Mouse (Mus musculus) liver, embryonic 13.5 days (tissue): ENCODE data around the gene Pum2. TPM values are rescaled to one million over a fixed set of nuclear protein-coding genes. Genes with fewer than 3 reads are reported as not detected.
"Not testable (repeated sequence)": the region's sequence is repeated elsewhere in the genome, so short reads cannot be mapped to it uniquely, and the experiment has no call there.

Source experiments
- ATAC-seq: fragments of 200-750 bp; cut with Nextera tagmentation; 2 replicates; pipeline ENCODE4 v1.8.0; 2017; ENCODE audit warnings: low read depth, mild to moderate bottlenecking, moderate number of reproducible peaks, moderate library complexity
- DNase-seq: peaks from one replicate; pipeline ENCODE4 v3.0.0; 2022
- H3K27ac ChIP-seq: fragments of 300-500 bp; sonication (generic); 2 replicates; pipeline ENCODE4 v1.5.1; 2015; ENCODE audit warnings: moderate library complexity, mild to moderate bottlenecking, inconsistent platforms
- H3K27me3 ChIP-seq: fragments of 300-500 bp; sonication (generic); 2 replicates; pipeline ENCODE4 v1.6.1; 2015; ENCODE audit warnings: mild to moderate bottlenecking, inconsistent platforms
- H3K36me3 ChIP-seq: fragments of 300-500 bp; sonication (generic); 2 replicates; pipeline ENCODE4 v1.6.1; 2015; ENCODE audit warnings: mild to moderate bottlenecking, inconsistent platforms
- H3K4me1 ChIP-seq: fragments of 300-500 bp; sonication (generic); replicated peaks from 2 replicates; pipeline ENCODE4 v1.6.1; 2015; ENCODE audit warnings: inconsistent platforms
- H3K4me2 ChIP-seq: fragments of 300-500 bp; sonication (generic); 2 replicates; pipeline ENCODE4 v1.6.1; 2015; ENCODE audit warnings: inconsistent platforms, mild to moderate bottlenecking, moderate library complexity
- H3K4me3 ChIP-seq: fragments of 300-500 bp; sonication (generic); replicated peaks from 2 replicates; pipeline ENCODE4 v1.5.1; 2015; ENCODE audit warnings: mild to moderate bottlenecking, inconsistent platforms
- H3K9ac ChIP-seq: fragments of 300-500 bp; sonication (generic); 2 replicates; pipeline ENCODE4 v1.6.1; 2015; ENCODE audit warnings: mild to moderate bottlenecking, inconsistent platforms
- H3K9me3 ChIP-seq: fragments of 300-500 bp; sonication (generic); replicated peaks from 2 replicates; pipeline ENCODE4 v1.6.1; 2016; ENCODE audit warnings: inconsistent platforms
- WGBS: fragments of 180-500 bp; shearing (Covaris S2); methylation state at CpG from one replicate; pipeline ENCODE4 v1.1.7; 2015; ENCODE audit not compliant: insufficient replicate concordance; 5-methylcytosine and 5-hydroxymethylcytosine counted together
- polyA plus RNA-seq: library from polyadenylated mRNA; unstranded; fragments of >200 nt; fragmentation: Nextera tagmentation; extraction: Ambion mirVana; gene quantifications from 2 replicates; pipeline ENCODE4 v1.2.1, GENCODE M21; 2015

The Pum2 gene
- polyA plus RNA-seq, 1 experiment from 2014 or later = 18.0 TPM

DNA sequence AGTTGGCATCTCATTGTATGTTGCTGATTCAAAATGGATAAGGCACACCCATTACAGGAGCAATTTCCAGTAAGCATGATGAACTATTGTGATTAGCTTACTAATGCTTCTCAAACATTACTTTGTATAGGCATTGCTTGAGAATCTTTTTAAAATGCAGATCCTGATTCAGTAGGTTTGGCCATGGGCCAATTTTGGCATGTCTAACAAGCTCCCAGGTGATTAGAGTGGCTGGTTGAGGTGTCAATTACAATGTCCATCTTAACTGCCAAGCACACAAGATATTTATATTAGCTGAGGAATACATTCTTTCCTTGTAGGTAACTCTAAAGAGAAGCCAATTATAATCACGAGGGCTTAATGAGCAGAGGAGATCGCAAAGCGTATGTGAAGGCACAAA lies 4.1 kb upstream of the Pum2 start:
- H3K36me3 ChIP-seq = no peaks in the 10 kb centered on the region
- 77% methylated on average over 3 of the region's 3 CpGs for WGBS
- no peak overlapping the region for H3K27ac ChIP-seq
- no peak overlapping the region for H3K4me2 ChIP-seq
- no peak overlapping the region for H3K9ac ChIP-seq
- DNase-seq (no peak), ATAC-seq (no peak)
- no peaks in the 10 kb centered on the region for H3K27me3 ChIP-seq
- peaks cover 16% of the 10 kb centered on the region for H3K4me1 ChIP-seq
- H3K4me3 ChIP-seq = no peak overlapping the region
- no peaks in the 10 kb centered on the region for H3K9me3 ChIP-seq

DNA sequence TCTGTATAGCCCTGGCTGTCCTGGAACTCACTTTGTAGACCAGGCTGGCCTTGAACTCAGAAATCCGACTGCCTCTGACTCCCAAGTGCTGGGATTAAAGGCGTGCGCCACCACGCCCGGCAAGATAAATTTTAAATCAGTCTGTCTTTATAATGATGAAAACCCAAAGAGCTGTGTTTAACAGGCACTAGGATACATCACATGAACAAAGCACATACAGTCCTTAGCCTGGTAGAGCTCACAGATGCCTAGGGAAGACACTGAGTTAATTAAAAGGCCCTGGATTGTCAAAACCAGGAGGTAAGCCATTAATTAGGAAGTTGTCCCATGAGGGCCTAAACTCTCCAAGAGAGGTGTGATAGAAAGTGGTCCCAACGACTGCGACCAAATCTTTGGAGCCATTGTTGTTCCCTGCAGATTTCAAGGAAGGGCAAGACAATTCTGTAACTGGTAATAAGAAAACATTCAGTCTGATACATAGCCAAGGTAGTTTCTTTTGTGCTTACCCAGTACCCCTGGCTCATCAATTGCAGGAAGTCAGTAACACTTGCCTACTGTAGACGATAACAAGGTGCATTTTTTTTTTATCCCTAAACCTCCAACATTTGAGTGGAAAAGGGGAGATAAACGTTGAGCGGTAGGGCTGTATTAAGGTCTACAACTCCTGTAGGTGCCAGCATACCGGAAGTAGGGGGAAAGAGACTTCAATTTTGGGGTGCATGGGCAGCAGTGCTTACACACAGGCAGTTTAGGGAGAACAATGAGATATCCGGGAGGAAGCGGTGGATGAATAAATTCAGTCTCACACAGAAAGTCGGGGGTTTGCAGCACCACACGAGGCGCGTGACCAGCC lies 587 bp upstream of the Pum2 start:
- H3K9ac ChIP-seq = peak overlapping the region; percentile 99
- H3K27ac ChIP-seq = peak overlapping the region; percentile 77
- no peaks in the 10 kb centered on the region for H3K9me3 ChIP-seq
- 34% methylated on average over 17 of the region's 17 CpGs for WGBS
- peaks cover 2% of the 10 kb centered on the region; the same call in 1 of the 2 replicates for H3K36me3 ChIP-seq
- peak overlapping the region; percentile 80 for H3K4me2 ChIP-seq
- ATAC-seq (no peak; the same call in 1 of the 2 replicates), DNase-seq (no peak)
- no peaks in the 10 kb centered on the region for H3K27me3 ChIP-seq
- peak overlapping the region; percentile 91 for H3K4me3 ChIP-seq
- peaks cover 29% of the 10 kb centered on the region for H3K4me1 ChIP-seq

DNA sequence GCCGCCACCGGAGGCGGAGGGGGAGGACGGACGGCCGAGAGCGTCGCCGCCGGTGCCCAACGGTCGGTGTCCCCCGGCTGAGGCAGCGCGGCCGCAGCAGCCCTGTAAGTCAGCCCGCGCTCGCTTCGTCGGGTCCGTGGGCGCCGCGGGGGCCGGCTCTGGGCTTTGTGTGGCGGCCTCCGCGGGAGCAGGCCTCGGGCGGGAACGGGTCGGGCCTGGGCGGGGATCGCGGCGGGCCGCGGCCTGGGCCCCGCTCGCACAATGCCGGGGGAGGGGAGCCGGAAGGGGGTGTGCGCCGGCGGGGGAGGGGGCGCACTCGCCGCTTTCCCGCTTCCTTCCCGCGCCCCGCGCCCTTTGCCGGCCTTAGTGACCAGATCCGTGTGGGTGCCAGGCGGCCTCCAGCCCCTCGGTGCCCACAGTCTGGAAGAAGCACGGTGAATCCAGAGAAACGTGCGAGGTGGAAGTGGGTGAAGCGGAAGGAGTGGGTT lies 487 bp downstream of the Pum2 start:
- ATAC-seq (peak; percentile 72), DNase-seq (peak; percentile 40)
- H3K4me2 ChIP-seq = peak overlapping the region; percentile 86

DNA sequence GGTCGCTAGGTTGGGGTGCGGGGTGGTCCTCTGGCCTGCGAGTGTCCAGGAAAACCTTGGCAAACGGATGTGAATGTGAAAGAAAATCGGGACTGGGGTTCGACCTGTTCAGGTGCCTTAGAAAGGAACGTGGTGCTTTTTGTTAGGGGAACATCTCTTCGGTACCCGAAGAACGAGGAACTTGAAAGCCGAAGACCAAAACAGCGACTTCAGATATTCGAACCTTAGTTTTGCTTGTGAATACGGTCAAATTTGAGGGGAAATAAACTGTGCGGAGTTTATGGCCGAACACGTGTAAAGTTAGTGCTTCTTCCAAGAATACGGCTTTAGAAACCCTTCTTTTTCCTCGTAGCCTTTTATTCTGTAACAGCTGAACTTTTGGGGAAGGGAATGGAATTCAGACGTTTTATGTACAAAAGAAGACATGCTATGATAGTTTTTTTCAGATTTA lies 982 bp downstream of the Pum2 start:
- DNase-seq (no peak), ATAC-seq (no peak)
- Histone ChIP-seq H3K36me3 (peaks cover 5% of the 10 kb centered on the region; the same call in 1 of the 2 replicates), H3K27me3 (no peaks in the 10 kb centered on the region), H3K4me2 (peak overlapping the region; percentile 86), H3K9me3 (no peaks in the 10 kb centered on the region), H3K4me3 (peak overlapping the region; percentile 91), H3K27ac (peak overlapping the region; percentile 93), H3K4me1 (peaks cover 32% of the 10 kb centered on the region), H3K9ac (peak overlapping the region; percentile 99)
- WGBS = 1% methylated on average over 20 of the region's 20 CpGs

More for the DNA sequence above, 487 bp downstream of the Pum2 start:
- peak overlapping the region; percentile 93 for H3K27ac ChIP-seq
- H3K36me3 ChIP-seq = peaks cover 3% of the 10 kb centered on the region; the same call in 1 of the 2 replicates
- H3K4me1 ChIP-seq = peaks cover 32% of the 10 kb centered on the region
- H3K9me3 ChIP-seq = no peaks in the 10 kb centered on the region
- H3K4me3 ChIP-seq = peak overlapping the region; percentile 91
- no peaks in the 10 kb centered on the region for H3K27me3 ChIP-seq
- WGBS = 0% methylated on average over 42 of the region's 62 CpGs
- peak overlapping the region; percentile 99 for H3K9ac ChIP-seq

DNA sequence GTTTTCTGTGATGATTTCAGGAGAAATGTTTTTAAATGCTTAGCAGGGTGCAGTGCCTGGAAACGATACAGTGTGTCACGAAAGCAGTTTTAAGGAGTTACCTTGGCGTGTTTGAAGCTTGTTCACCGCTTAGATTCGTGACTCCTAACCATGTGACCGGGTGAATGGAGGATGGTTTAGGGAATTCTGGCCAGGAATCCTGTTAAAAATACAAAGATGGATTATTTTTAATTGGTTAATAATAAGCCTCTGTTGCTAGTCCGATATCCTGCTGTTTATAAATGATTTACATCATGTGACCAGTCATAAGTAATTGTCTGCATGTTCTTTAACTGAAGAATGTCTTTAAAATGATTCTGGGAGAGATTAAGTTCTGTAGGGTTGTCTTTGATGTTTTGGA lies 1.4 kb downstream of the Pum2 start:
- peaks cover 32% of the 10 kb centered on the region for H3K4me1 ChIP-seq
- peak overlapping the region; percentile 99 for H3K9ac ChIP-seq
- no peaks in the 10 kb centered on the region for H3K9me3 ChIP-seq
- peak overlapping the region; percentile 93 for H3K27ac ChIP-seq
- H3K4me3 ChIP-seq = peak overlapping the region; percentile 91
- ATAC-seq = no peak
- under 1% methylated on average over 7 of the region's 7 CpGs for WGBS
- H3K4me2 ChIP-seq = peak overlapping the region; percentile 86
- H3K27me3 ChIP-seq = no peaks in the 10 kb centered on the region
- peaks cover 6% of the 10 kb centered on the region; the same call in 1 of the 2 replicates for H3K36me3 ChIP-seq
- DNase-seq = no peak

DNA sequence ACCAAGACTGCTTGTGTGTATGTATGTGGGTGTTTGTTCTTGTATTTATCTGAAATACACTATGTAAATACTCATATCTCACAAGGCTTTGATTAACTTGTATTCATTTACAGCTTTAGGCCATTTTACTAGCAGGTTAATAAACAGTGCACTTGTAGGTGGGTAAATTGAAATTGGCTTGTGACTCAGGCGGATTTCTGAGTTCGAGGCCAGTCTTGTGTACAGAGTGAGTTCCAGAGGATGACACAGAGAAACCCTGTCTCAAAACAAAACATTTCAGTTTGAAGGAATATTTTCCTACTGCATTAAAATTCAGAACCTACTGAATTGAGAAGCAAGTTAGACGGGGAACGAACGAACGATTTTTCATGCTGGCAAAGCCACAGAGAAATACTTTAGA lies 2.4 kb downstream of the Pum2 start:
- Histone ChIP-seq H3K4me3 (peak overlapping the region; percentile 91), H3K27me3 (no peaks in the 10 kb centered on the region), H3K9ac (peak overlapping the region; percentile 62), H3K4me1 (peaks cover 34% of the 10 kb centered on the region), H3K4me2 (peak overlapping the region; percentile 86), H3K27ac (0 out of 2 replicates have a peak overlapping the region, but pooled peaks have one; percentile 9), H3K36me3 (peaks cover 16% of the 10 kb centered on the region; the same call in 1 of the 2 replicates), H3K9me3 (no peaks in the 10 kb centered on the region)
- DNase-seq = no peak
- 73% methylated on average over 6 of the region's 6 CpGs for WGBS
- ATAC-seq = no peak

DNA sequence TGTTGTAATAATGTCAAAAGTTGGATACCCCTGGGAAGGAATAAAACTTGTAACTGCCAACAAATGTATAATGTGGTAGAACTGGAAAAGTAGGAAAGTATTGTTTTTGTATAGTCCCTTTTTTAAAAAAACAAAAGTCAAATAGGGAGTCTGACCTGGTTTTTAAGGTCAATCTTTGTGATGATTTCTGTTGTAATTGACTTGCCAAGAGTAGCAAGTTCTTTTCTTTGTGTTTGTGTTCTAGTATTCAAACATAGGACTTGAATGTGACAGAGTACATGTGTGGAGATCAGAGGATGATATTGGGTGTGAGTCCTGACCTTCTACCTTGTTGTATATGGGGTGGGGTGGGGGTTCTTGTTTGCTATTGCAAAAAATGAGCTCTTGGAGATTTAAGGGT lies 4.0 kb downstream of the Pum2 start:
- ATAC-seq (no peak), DNase-seq (no peak)
- H3K27ac ChIP-seq = no peak overlapping the region
- peaks cover 43% of the 10 kb centered on the region for H3K4me1 ChIP-seq
- no peaks in the 10 kb centered on the region for H3K9me3 ChIP-seq
- no peak overlapping the region for H3K4me3 ChIP-seq
- H3K36me3 ChIP-seq = peaks cover 16% of the 10 kb centered on the region; the same call in 1 of the 2 replicates
- H3K4me2 ChIP-seq = no peak overlapping the region
- no peaks in the 10 kb centered on the region for H3K27me3 ChIP-seq
- no peak overlapping the region for H3K9ac ChIP-seq

DNA sequence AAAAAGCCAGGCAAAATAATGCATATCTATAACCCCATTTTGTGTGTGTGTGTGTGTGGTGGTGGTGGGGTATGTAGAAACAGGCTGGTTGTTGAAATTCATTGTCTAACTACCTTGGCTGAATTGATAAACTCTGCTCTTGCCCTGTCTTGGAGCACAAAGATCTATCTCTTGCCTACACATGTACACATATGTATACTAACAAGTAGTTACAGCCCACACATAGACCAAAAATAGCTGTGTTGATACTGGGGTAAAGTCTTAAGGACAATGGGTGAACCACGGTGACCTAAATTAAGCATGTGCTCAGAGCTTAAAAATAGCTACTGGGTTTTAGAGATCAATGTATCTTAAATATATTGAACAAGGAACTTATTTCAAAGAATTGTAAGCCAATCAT lies 10.3 kb downstream of the Pum2 start:
- WGBS = 24% methylated on average over 1 of the region's 1 CpGs
- Histone ChIP-seq H3K36me3 (peaks cover 14% of the 10 kb centered on the region), H3K9me3 (no peaks in the 10 kb centered on the region), H3K4me1 (peaks cover 33% of the 10 kb centered on the region), H3K27me3 (no peaks in the 10 kb centered on the region), H3K9ac (no peak overlapping the region), H3K27ac (no peak overlapping the region), H3K4me2 (no peak overlapping the region), H3K4me3 (no peak overlapping the region)
- ATAC-seq = peak; percentile 66
- DNase-seq = no peak

DNA sequence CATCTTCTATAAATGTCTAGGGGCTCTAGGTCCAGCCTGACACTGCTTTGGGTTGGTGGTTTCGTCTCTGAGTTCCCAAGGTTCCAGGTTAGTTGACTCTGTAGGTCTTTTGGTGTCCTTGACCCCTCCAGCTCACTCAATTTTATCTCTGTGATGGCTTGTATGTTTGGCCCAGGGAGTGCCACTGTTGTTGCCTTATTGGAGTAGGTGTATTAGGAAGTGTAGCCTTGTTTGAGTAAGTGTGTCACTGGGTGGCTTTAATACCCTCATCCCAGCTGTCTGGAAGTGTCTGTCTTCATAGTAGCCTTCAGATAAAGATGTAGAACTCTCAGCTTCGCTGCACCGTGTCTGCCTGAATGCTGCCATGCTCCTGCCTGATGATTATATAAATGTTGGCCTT lies 11.1 kb downstream of the Pum2 start:
- no peak overlapping the region for H3K4me3 ChIP-seq
- DNase-seq (no peak), ATAC-seq (no peak)
- H3K4me1 ChIP-seq = peaks cover 33% of the 10 kb centered on the region
- H3K27ac ChIP-seq = no peak overlapping the region
- H3K36me3 ChIP-seq = peaks cover 11% of the 10 kb centered on the region
- H3K27me3 ChIP-seq = no peaks in the 10 kb centered on the region
- no peak overlapping the region for H3K4me2 ChIP-seq
- H3K9me3 ChIP-seq = no peaks in the 10 kb centered on the region
- no peak overlapping the region for H3K9ac ChIP-seq
- 78% methylated on average over 3 of the region's 3 CpGs for WGBS

DNA sequence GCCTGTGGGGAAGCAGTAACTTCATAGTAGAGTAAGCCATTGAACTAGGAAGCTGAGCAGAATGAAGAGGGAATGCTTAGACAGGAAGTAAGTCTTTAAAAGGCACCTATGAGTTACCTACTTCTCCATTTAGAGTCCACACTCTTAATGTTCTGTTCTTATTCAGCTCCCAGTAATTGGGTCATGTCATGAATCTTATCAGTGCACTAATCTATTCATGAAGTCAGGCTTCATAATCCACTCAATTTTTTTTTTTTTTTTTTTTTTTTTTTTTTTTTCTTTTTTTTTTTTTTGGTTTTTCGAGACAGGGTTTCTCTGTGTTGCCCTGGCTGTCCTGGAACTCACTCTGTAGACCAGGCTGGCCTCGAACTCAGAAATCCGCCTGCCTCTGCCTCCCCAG lies 15.9 kb downstream of the Pum2 start:
- H3K4me1 ChIP-seq = peaks cover 31% of the 10 kb centered on the region
- H3K27ac ChIP-seq, H3K9me3 ChIP-seq, H3K4me3 ChIP-seq, DNase-seq, ATAC-seq, H3K4me2 ChIP-seq, H3K36me3 ChIP-seq, H3K27me3 ChIP-seq, H3K9ac ChIP-seq: not testable (repeated sequence)
- WGBS = 76% methylated on average over 3 of the region's 3 CpGs

DNA sequence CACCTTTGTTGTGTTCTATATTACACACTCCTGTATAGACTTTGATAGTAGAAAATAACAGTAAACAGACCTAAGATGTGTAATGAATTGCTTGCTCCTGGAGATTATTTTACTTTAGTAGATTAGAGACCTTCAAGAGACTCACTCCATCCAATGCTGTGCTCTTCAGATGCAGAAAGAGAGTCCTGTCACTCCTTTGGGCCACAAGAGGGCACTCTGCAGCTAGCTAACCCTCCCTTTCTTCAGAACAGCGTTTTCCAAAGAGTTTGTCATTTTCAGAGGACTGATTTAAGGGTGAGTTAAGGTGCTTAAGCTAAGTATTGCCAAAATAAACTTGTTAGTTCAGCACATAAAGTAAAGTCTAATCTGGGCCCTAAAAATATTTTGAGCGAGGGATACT lies 25.0 kb downstream of the Pum2 start:
- 72% methylated on average over 2 of the region's 2 CpGs for WGBS
- peak; percentile 6 for DNase-seq
- ATAC-seq = no peak

More for the DNA sequence above, 25.0 kb downstream of the Pum2 start:
- Histone ChIP-seq H3K27me3 (no peaks in the 10 kb centered on the region), H3K27ac (no peak overlapping the region), H3K36me3 (peaks cover 24% of the 10 kb centered on the region), H3K9me3 (no peaks in the 10 kb centered on the region), H3K4me3 (no peak overlapping the region), H3K9ac (no peak overlapping the region), H3K4me1 (peaks cover 4% of the 10 kb centered on the region), H3K4me2 (no peak overlapping the region)
